Mouse (Mus musculus) urinary bladder, postnatal 36 days (tissue): ENCODE measurements around the gene Fbxo11.
"Not testable (repeated sequence)": the region's sequence is repeated elsewhere in the genome, so short reads cannot be mapped to it uniquely, and the experiment has no call there.

Experiments
- DNase-seq, 2 experiments: peaks; one replicate each; pipeline ENCODE4 v3.0.0; 2022; ENCODE audit warnings: low spot score in 2 of 2, mixed read lengths in 1 of 2

Gene Fbxo11

GRCm38 (mm10) chr17:87963081-87964075 is 101.7 kb downstream of the Fbxo11 start:
- no peak for DNase-seq

GRCm38 (mm10) chr17:87959931-87960330 is 105.2 kb downstream of the Fbxo11 start:
- DNase-seq, result not testable (repeated sequence)

GRCm38 (mm10) chr17:87959406-87959805 is 105.7 kb downstream of the Fbxo11 start:
- DNase-seq, result not testable (repeated sequence)

GRCm38 (mm10) chr17:87958283-87958682 is 106.8 kb downstream of the Fbxo11 start:
- no peak for DNase-seq

- DNase-seq, result no peak
Measured at GRCm38 (mm10) chr17:87957096-87957840, 107.8 kb downstream of the Fbxo11 start.

GRCm38 (mm10) chr17:87954618-87955124 is 110.4 kb downstream of the Fbxo11 start:
- DNase-seq, result not testable (repeated sequence)

- peak; percentile 65 to 73 for DNase-seq
Measured at GRCm38 (mm10) chr17:87948965-87949584, 116.0 kb downstream of the Fbxo11 start.
